Mouse (Mus musculus) kidney, embryonic 15.5 days (tissue): ENCODE measurements at regions not wholly inside any gene's neighbourhood (a gene's known extent, or its start where the extent isn't known, plus 50 kb on each side); places are given as distances from the start of the nearest gene placed in this dataset.
A peak's percentile ranks its signal among the peaks of the same experiment; 100 is the strongest.

Experiments used
- ATAC-seq: fragments of 200-750 bp; cut with Nextera tagmentation; replicated peaks from 2 replicates; pipeline ENCODE4 v1.8.0; 2017; ENCODE audit warnings: moderate TSS enrichment; ENCODE audit not compliant: low FRiP score
- H3K27ac ChIP-seq: fragments of 300-500 bp; sonication (generic); 2 replicates; pipeline ENCODE4 v1.5.1; 2015; ENCODE audit warnings: mild to moderate bottlenecking, inconsistent platforms
- H3K27me3 ChIP-seq: fragments of 300-500 bp; sonication (generic); 2 replicates; pipeline ENCODE4 v1.6.1; 2015; ENCODE audit warnings: inconsistent platforms
- H3K36me3 ChIP-seq: fragments of 300-500 bp; sonication (generic); 2 replicates; pipeline ENCODE4 v1.6.1; 2015; ENCODE audit warnings: inconsistent platforms
- H3K4me1 ChIP-seq: fragments of 300-500 bp; sonication (generic); 2 replicates; pipeline ENCODE4 v1.6.1; 2015; ENCODE audit warnings: inconsistent platforms
- H3K4me2 ChIP-seq: fragments of 300-500 bp; sonication (generic); 2 replicates; pipeline ENCODE4 v1.6.1; 2015; ENCODE audit warnings: moderate library complexity, mild to moderate bottlenecking, inconsistent platforms
- H3K4me3 ChIP-seq: fragments of 300-500 bp; sonication (generic); replicated peaks from 2 replicates; pipeline ENCODE4 v1.5.1; 2015; ENCODE audit warnings: mild to moderate bottlenecking, inconsistent platforms
- H3K9ac ChIP-seq: fragments of 300-500 bp; sonication (generic); 2 replicates; pipeline ENCODE4 v1.6.1; 2015; ENCODE audit warnings: mild to moderate bottlenecking, inconsistent platforms
- H3K9me3 ChIP-seq: fragments of 300-500 bp; sonication (generic); replicated peaks from 2 replicates; pipeline ENCODE4 v1.6.1; 2016; ENCODE audit warnings: inconsistent platforms
- WGBS: fragments of 180-500 bp; shearing (Covaris S2); methylation state at CpG from one replicate; pipeline ENCODE4 v1.1.7; 2015; ENCODE audit warnings: mixed read lengths; 5-methylcytosine and 5-hydroxymethylcytosine counted together

DNA sequence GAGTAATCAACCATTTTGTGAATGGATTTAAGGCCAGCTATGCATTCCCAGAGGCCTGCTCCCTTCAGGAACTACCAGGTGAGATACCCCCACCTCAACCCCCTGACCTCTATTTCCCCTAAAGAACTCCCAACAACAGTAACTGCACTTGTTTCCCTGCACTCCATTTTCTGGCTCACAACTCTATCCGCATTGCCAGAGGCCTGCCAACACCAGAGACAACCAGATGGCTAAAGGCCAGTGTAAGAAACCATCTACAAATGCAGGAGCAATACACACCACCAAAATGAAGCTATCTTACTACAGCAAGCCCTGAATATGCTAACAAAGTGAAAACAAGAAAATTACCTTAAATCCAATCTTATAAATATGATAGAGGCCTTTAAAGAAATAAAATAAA lies 77.7 kb upstream of the Slc13a1 start:
- ATAC-seq, result no peak
- H3K9me3 ChIP-seq, result no peaks in the 10 kb centered on the region
- no peak overlapping the region for H3K27ac ChIP-seq
- H3K36me3 ChIP-seq, result no peaks in the 10 kb centered on the region
- no peak overlapping the region for H3K9ac ChIP-seq
- no peak overlapping the region for H3K4me3 ChIP-seq
- no peaks in the 10 kb centered on the region for H3K27me3 ChIP-seq
- no peak overlapping the region for H3K4me2 ChIP-seq
- no peaks in the 10 kb centered on the region for H3K4me1 ChIP-seq
- WGBS, result 100% methylated on average over 1 of the region's 1 CpGs

DNA sequence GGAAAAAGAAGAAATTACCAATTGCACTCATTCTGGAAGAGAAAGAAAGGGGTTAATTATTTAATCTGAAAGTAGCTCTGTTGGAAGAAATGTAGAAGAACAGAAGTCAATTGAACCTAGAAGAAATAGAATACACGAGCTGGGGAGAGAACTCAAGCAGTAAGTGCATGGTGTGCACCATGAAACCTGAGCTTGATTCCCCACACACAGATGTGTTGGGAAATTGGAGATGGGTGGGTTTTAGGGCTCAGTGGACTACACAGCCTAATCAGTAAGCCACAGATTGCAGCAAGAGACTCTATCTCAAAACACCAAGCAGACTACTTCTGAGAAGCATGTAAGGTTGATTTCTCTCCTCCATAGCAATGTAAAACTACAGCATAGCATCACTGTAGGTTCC lies 70.6 kb upstream of the Slc13a1 start:
- Histone ChIP-seq H3K36me3 (no peaks in the 10 kb centered on the region), H3K9ac (no peak overlapping the region), H3K27me3 (no peaks in the 10 kb centered on the region), H3K27ac (peak overlapping the region; percentile 59), H3K4me2 (no peak overlapping the region), H3K4me1 (peaks cover 6% of the 10 kb centered on the region), H3K9me3 (no peaks in the 10 kb centered on the region), H3K4me3 (no peak overlapping the region)
- 18% methylated on average over 1 of the region's 1 CpGs for WGBS
- peak; percentile 96 for ATAC-seq

DNA sequence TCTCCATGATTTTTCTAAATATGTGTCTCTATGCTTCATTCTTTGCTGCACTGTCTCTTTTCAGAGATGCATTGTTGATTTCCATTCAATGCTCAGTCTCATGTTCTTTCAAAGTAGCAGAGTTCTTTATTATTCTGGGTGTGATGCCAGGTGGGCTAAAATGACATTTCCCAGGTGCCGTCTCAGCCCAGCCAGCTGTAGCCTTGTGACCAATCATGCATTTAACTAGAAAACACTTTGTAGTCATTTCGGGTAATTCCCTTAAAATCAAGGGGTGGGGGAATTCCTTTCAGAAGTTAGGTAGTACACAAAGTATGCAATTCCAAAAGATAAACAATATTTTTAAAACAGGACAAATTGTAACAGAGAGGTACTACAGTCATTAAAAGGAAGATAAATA lies 70.2 kb upstream of the Slc13a1 start:
- no peaks in the 10 kb centered on the region for H3K27me3 ChIP-seq
- peak; percentile 66 for ATAC-seq
- no peak overlapping the region for H3K9ac ChIP-seq
- H3K4me1 ChIP-seq, result peaks cover 6% of the 10 kb centered on the region
- H3K9me3 ChIP-seq, result no peaks in the 10 kb centered on the region
- H3K36me3 ChIP-seq, result no peaks in the 10 kb centered on the region
- peak overlapping the region; percentile 59 for H3K27ac ChIP-seq
- H3K4me2 ChIP-seq, result no peak overlapping the region
- H3K4me3 ChIP-seq, result no peak overlapping the region
- 23% methylated on average over 2 of the region's 2 CpGs for WGBS

DNA sequence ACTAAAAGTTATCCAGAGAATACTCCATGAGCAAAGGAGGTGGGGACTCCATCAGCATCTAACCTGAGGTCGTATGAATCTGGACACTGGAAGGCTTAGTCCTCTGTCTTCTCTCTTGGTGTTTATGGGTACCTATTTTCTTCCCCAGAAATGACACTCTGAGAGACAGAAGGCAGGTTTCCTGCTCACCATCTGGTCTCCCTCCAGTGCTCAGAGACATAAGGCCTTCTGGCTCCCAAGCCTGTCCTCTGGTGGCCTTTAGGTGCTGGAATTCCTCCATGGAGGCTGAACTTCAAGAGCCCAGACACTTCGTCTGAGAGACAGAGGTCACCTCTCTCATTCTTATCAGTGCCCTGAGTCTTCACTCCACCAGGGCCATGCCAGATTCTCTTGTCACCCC lies 65.7 kb upstream of the Slc13a1 start:
- H3K4me1 ChIP-seq, result peaks cover 6% of the 10 kb centered on the region
- 72% methylated on average over 2 of the region's 2 CpGs for WGBS
- no peaks in the 10 kb centered on the region for H3K27me3 ChIP-seq
- no peak overlapping the region for H3K4me3 ChIP-seq
- no peak for ATAC-seq
- H3K9ac ChIP-seq, result no peak overlapping the region
- no peaks in the 10 kb centered on the region for H3K36me3 ChIP-seq
- no peaks in the 10 kb centered on the region for H3K9me3 ChIP-seq
- H3K27ac ChIP-seq, result no peak overlapping the region
- H3K4me2 ChIP-seq, result no peak overlapping the region

DNA sequence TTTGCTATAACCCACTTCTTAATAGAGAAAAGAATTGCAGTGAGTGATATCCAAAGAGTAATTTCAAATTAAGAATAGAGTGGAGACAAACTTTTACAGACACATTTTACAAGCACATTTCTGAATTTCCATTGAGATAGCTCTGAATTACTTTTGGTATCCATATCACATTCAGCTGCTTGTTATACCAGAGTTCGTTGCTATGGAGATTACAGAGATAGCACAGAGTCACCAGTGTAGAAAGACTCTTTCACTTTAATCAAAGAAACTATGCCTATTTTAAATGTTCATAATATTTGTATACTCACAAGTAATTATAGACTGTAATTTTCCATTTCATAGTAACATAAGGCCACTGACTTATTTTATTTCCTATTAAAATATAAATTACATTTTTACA lies 52.7 kb upstream of the Slc13a1 start:
- WGBS, result 72% methylated on average over 1 of the region's 1 CpGs
- no peaks in the 10 kb centered on the region for H3K36me3 ChIP-seq
- H3K27me3 ChIP-seq, result no peaks in the 10 kb centered on the region
- ATAC-seq, result no peak
- H3K4me2 ChIP-seq, result no peak overlapping the region
- no peaks in the 10 kb centered on the region for H3K4me1 ChIP-seq
- H3K27ac ChIP-seq, result no peak overlapping the region
- no peak overlapping the region for H3K9ac ChIP-seq
- no peaks in the 10 kb centered on the region for H3K9me3 ChIP-seq
- no peak overlapping the region for H3K4me3 ChIP-seq

DNA sequence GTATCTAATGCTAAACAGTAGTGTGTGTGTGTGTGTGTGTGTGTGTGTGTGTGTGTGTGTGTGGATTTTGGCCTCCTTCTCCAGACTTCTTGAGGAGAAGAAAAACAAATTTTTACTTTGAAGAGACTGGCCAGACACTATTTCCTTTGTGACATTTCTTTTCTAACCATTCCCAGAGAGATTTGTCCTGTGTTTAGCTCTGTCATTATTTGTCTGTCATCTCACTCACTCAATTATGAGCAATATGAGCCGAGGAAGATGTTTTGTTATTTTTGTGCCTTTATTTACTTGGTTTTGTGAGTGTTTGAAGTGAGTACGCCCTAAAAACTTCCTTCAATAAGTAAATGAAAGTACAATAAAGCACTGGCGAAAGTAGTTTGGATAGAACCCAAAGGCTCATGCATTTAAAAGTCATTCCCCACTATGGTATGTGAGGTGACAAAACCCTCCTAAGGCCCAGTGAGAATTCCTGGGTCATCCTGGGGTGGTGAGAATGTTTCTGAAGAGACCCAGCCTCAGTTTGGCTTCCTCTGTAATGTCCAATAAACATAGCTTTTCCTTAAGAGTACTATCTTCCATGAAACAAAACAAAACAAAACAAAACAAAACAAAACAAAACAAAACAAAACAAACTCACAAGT lies 52.1 kb upstream of the Slc13a1 start:
- Histone ChIP-seq H3K9me3 (no peaks in the 10 kb centered on the region), H3K4me2 (no peak overlapping the region), H3K4me3 (no peak overlapping the region), H3K27ac (no peak overlapping the region), H3K4me1 (no peaks in the 10 kb centered on the region), H3K36me3 (no peaks in the 10 kb centered on the region), H3K27me3 (no peaks in the 10 kb centered on the region), H3K9ac (no peak overlapping the region)
- 64% methylated on average over 3 of the region's 3 CpGs for WGBS
- ATAC-seq, result no peak
